Mouse (Mus musculus): ENCODE results near the gene Tiam2. TPM values are rescaled to one million over a fixed set of nuclear protein-coding genes. Genes with fewer than 3 reads are reported as not detected.

Tiam2 gene
- polyA plus RNA-seq, 1 experiment from 2014 or later: 12.0 TPM

DNA sequence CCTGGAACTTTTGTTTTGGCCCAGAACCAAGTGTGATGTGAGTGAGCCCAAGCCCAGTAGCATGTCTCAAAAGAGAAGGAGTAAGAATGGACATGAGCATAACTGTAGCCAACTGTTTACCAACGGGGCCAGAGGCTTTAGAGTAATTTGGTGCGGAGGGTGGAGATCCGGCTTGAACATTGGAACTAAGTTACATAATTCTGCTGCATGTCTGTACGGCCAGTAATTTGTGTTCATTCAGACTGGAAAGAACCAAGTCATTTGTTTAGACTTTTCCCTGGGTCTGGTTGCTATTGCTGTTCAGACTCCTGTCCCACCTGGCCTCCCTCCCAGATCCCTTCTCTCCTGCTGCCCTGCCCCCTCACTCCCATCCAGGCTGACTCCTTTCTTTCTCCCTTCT lies 43.3 kb downstream of the Tiam2 start:
- ATAC-seq (ENCODE audit: low FRiP score): no peak
- H3K9ac ChIP-seq: no peak overlapping the region
- WGBS: 87% methylated on average over 4 of the region's 4 CpGs
- H3K27me3 ChIP-seq: no peaks in the 10 kb centered on the region
- H3K4me1 ChIP-seq: no peaks in the 10 kb centered on the region
- H3K4me2 ChIP-seq (replicated peaks): no peak overlapping the region
- no peak overlapping the region for H3K4me3 ChIP-seq
- H3K27ac ChIP-seq: no peak overlapping the region
- H3K36me3 ChIP-seq: no peaks in the 10 kb centered on the region
- no peaks in the 10 kb centered on the region for H3K9me3 ChIP-seq (replicated peaks)

DNA sequence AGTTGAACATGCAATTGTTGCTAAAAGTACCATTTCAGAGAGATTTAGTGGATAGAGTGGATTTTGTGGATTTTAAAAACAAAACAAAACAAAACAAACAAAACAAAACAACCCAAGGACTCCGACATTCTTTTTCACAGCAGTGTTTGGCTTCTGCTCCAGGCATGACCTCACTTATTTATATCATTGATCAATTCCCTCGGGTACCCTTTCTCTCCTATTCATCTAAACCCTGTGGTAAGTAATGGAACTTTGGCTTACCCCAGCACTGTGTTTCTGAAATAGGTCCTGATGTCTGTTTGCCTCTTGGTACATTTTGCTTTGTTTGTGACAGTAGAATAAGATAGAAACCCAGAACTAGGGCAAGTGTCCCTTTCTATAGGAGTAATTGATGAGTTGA lies 52.2 kb downstream of the Tiam2 start:
- Histone ChIP-seq H3K27me3 (no peaks in the 10 kb centered on the region), H3K9me3 (replicated peaks) (no peaks in the 10 kb centered on the region), H3K36me3 (no peaks in the 10 kb centered on the region), H3K4me2 (replicated peaks) (no peak overlapping the region), H3K9ac (no peak overlapping the region), H3K4me1 (peaks cover 7% of the 10 kb centered on the region), H3K27ac (no peak overlapping the region), H3K4me3 (no peak overlapping the region)
- no peak for ATAC-seq (ENCODE audit: low FRiP score)
- WGBS: 40% methylated on average over 2 of the region's 2 CpGs

DNA sequence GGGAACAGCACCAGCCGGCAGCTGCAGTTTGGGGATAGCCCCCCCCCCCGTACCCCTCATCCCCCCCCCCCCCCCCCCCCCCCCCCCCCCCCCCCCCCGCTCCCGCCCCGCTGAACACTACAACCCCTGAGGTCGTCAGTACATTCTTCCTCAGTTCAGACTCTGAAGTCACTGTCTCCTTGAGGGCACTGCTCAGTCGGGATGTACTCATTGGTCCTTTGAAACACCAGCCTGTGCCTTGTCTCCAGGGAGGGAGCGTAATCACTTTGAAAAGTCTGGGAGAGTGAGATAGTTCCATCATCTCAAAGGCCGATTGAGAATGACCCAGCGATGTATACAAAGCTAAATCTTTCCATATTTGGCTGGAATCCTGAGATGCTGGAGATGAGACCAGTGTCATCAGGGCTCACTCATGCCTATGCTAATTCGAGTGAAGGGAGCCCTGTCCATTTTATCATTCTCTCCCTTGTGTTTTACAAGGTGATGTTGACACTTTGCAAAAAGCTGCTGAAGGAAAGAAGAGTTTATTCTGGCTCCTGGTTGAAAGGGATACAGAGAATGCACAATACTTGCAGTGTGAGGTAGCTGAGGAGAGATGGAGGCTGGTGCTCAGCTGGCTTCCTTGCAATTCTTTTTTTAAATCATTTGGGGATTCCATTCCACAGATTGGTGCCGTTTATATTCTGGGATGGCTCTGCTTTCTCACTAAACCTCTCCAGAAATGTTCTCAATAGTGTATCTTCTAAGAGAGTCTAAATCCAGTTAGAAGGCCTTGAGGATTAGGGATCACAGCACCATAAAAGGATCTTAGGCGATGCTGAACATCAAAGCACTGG lies 53.6 kb downstream of the Tiam2 start:
- 38% methylated on average over 9 of the region's 13 CpGs for WGBS
- Histone ChIP-seq H3K9me3 (replicated peaks) (no peaks in the 10 kb centered on the region), H3K27me3 (no peaks in the 10 kb centered on the region), H3K27ac (no peak overlapping the region), H3K4me2 (replicated peaks) (no peak overlapping the region), H3K4me1 (peaks cover 7% of the 10 kb centered on the region), H3K4me3 (no peak overlapping the region), H3K36me3 (no peaks in the 10 kb centered on the region), H3K9ac (no peak overlapping the region)
- no peak for ATAC-seq (ENCODE audit: low FRiP score)

DNA sequence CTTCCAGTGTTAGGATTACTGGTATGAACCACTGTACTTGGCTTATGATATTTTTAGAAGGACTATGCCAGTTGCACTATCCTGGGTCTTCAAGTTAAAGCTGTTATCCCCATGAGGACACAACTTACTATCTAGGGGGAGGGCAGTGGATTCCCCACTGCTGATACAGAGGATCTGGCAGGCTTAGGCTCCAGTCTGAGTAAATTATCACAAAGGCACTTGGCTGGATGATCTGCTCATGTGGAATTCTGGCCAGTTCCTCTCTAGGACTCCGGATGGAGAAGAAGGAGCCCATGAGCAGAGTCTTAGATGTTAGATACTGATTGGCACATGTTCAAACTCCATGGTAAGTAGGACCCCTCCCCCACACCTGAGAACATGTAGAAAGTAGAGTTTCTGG lies 59.0 kb downstream of the Tiam2 start:
- H3K9me3 ChIP-seq (replicated peaks): no peaks in the 10 kb centered on the region
- H3K4me1 ChIP-seq: no peaks in the 10 kb centered on the region
- no peaks in the 10 kb centered on the region for H3K27me3 ChIP-seq
- H3K4me2 ChIP-seq (replicated peaks): no peak overlapping the region
- no peak for ATAC-seq (ENCODE audit: low FRiP score)
- WGBS: 88% methylated on average over 1 of the region's 1 CpGs
- H3K27ac ChIP-seq: no peak overlapping the region
- no peak overlapping the region for H3K4me3 ChIP-seq
- H3K9ac ChIP-seq: no peak overlapping the region
- no peaks in the 10 kb centered on the region for H3K36me3 ChIP-seq

DNA sequence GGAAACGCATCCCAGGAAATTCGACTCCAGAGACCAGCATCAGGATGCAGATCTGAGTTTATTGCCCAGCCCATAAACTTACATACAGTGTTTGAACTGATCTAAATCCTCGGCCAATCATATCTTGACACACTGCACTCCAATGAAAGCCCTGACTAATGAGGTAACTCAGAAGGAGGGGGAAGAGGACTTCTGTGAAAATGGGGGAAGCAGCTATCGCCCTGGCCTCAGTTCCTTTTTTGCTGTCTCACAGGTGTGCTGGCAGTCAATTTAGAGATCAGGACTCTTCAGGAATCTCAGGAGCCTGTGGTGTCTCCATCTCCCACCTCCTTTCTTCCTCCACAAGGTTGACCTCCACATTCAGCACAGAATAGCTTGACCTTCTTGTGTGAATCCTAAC lies 61.4 kb downstream of the Tiam2 start:
- H3K4me3 ChIP-seq: no peak overlapping the region

DNA sequence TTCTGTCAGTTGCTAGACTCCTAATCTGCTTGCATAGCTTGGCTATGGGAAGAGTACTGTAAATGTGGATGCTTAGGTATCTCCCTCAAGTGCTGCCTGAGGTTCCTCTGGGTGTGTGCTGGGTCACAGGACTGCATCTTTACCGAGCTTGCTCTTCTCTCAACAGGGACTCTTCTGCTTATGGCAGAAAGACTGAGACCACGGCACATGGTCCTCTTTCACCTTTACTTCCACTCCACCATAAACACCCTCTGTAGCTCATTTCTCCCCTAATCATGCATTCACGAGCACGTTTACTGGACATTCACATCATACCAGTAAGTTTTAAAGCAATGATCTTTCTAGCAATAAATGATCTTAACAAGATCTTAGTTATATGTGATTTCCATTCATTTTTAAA lies 63.4 kb downstream of the Tiam2 start:
- no peak for ATAC-seq (ENCODE audit: low FRiP score)

More for the DNA sequence above, 61.4 kb downstream of the Tiam2 start:
- ATAC-seq (ENCODE audit: low FRiP score): no peak
- no peak overlapping the region for H3K27ac ChIP-seq
- no peak overlapping the region for H3K9ac ChIP-seq
- no peaks in the 10 kb centered on the region for H3K36me3 ChIP-seq
- H3K27me3 ChIP-seq: no peaks in the 10 kb centered on the region
- H3K4me2 ChIP-seq (replicated peaks): no peak overlapping the region
- H3K4me1 ChIP-seq: no peaks in the 10 kb centered on the region
- H3K9me3 ChIP-seq (replicated peaks): no peaks in the 10 kb centered on the region
- WGBS: 74% methylated on average over 4 of the region's 4 CpGs

DNA sequence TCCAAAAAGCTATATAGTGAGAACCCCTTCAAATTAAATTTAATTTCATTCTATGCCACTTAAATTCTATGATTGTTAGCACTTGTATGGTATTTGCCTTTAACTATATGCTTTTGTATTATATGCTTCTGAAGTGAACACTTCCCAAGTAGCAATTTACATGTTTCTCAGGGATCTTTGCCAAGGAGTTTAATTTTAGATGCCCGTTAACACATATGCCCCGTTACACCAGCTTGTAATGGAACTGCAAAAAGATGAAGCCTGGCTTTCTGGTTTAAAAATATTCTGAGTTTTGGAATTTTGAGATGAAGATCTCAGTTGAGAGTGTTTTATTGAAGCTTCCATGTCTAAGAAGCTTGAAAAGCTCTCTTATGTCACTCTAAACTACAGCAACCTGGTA lies 67.6 kb downstream of the Tiam2 start:
- ATAC-seq (ENCODE audit: low FRiP score): no peak
- Histone ChIP-seq H3K27ac (no peak overlapping the region), H3K4me2 (replicated peaks) (no peak overlapping the region), H3K27me3 (no peaks in the 10 kb centered on the region), H3K9ac (no peak overlapping the region), H3K36me3 (no peaks in the 10 kb centered on the region), H3K4me3 (no peak overlapping the region), H3K9me3 (replicated peaks) (no peaks in the 10 kb centered on the region), H3K4me1 (no peaks in the 10 kb centered on the region)
- WGBS: 97% methylated on average over 2 of the region's 2 CpGs

More for the DNA sequence above, 63.4 kb downstream of the Tiam2 start:
- Histone ChIP-seq H3K4me1 (no peaks in the 10 kb centered on the region), H3K9me3 (replicated peaks) (no peaks in the 10 kb centered on the region), H3K27ac (no peak overlapping the region), H3K9ac (no peak overlapping the region), H3K4me3 (no peak overlapping the region), H3K27me3 (no peaks in the 10 kb centered on the region), H3K4me2 (replicated peaks) (no peak overlapping the region), H3K36me3 (no peaks in the 10 kb centered on the region)
- WGBS: 84% methylated on average over 4 of the region's 4 CpGs

DNA sequence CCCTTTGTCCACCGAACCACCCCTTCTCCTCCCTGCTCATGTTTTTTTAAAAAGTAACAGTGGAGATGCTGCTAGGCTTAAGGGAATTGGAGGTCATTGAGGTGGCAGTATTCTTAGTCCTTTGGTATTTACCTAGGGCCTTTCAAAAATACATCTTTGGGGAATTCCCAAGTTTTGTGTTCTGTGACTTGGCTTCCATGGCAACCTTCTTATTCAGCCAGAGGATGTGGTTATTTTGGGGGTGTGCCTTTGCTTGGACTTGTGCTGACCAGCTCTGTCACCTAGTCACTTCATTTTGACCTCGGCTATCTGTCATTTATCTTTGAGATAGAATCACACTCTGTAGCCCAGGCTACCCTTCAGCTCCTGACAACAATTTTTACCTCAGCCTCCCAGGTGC lies 68.6 kb downstream of the Tiam2 start:
- H3K9me3 ChIP-seq (replicated peaks): no peaks in the 10 kb centered on the region
- WGBS: 78% methylated on average over 2 of the region's 2 CpGs
- ATAC-seq (ENCODE audit: low FRiP score): no peak

DNA sequence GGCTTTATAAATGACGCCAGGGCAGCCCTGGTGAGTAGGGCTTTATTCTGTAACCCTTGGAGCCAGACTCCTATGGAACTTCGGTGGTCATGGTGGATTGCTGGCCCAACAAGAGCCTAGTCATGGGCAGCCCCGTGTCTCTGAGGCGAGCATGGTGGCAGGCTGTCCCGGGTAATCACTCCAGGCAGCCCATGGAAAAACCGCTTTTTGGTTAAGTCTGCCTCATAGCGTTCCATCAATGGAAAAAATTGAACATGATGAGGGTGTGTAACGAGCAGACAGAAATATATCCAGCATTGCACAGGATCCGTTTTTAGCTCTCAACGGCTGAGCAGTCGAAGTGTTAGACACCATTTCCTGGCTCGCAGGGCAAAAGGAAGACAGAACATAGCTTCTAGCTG lies 70.5 kb downstream of the Tiam2 start:
- Histone ChIP-seq H3K36me3 (no peaks in the 10 kb centered on the region), H3K27me3 (no peaks in the 10 kb centered on the region), H3K4me2 (replicated peaks) (no peak overlapping the region), H3K9ac (no peak overlapping the region), H3K27ac (no peak overlapping the region), H3K9me3 (replicated peaks) (no peaks in the 10 kb centered on the region), H3K4me1 (no peaks in the 10 kb centered on the region), H3K4me3 (no peak overlapping the region)
- no peak for ATAC-seq (ENCODE audit: low FRiP score)
- WGBS: 82% methylated on average over 12 of the region's 12 CpGs

More for the DNA sequence above, 68.6 kb downstream of the Tiam2 start:
- Histone ChIP-seq H3K4me1 (no peaks in the 10 kb centered on the region), H3K36me3 (no peaks in the 10 kb centered on the region), H3K27me3 (no peaks in the 10 kb centered on the region), H3K9ac (no peak overlapping the region), H3K4me2 (replicated peaks) (no peak overlapping the region), H3K27ac (no peak overlapping the region), H3K4me3 (no peak overlapping the region)

DNA sequence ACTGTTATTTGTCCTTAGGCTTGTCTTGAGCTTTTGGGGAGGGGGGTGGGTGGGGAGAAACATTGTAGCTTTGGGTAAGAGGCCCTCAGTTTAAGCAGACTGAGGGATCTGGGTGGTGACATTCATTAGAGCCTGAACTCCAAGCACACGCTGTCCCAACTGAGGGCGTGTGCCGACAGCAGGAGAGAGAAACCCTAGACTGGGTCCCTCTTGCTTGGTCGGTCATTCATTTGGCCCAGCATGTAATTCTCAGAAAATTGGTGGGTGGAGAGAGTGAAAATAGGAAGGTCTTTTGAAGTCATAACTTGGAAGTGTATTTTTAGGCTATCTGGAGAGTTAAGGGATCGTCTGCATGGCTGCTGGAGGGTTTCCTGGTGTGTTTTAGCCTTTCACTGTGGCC lies 71.5 kb downstream of the Tiam2 start:
- H3K4me2 ChIP-seq (replicated peaks): no peak overlapping the region
- WGBS: 58% methylated on average over 5 of the region's 5 CpGs
- no peaks in the 10 kb centered on the region for H3K4me1 ChIP-seq
- no peak overlapping the region for H3K9ac ChIP-seq
- H3K9me3 ChIP-seq (replicated peaks): no peaks in the 10 kb centered on the region
- no peaks in the 10 kb centered on the region for H3K27me3 ChIP-seq
- no peak for ATAC-seq (ENCODE audit: low FRiP score)
- H3K4me3 ChIP-seq: no peak overlapping the region
- H3K36me3 ChIP-seq: no peaks in the 10 kb centered on the region
- no peak overlapping the region for H3K27ac ChIP-seq

DNA sequence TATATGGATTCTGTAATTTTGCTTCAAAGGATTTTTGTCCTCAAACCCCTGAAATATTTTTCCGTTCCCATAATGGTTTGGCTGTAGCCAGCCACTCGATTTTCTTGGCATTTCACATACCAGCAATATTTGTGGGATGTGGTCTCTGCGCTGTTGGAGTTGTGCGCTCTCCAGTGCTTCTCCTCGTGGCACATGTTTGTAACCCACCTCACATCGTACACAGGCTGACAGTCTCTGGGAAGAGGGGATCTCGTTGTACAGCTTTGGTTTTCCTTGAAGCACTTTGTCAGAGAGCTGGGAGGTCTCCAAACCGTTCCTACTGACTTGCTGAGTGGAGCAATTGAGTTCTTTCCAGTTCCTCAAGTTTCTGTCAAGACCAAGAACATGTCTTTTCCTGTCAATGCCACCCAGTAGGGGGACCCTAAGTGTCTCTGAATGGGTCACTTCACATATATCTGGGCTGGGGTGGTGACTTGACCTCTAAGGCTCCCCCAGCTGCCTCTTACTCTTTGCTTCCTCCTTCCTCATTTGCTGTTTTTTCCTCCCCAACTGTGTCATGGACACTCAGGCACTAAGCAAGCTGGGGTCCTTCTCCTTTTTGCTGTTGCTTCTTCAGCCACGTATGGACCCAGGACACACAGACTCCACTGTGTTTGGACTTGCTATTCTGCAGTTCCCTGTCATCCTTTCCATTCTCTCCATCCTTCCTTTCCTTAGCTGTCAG lies 79.1 kb downstream of the Tiam2 start:
- no peak for ATAC-seq (ENCODE audit: low FRiP score)
- 80% methylated on average over 9 of the region's 9 CpGs for WGBS
- Histone ChIP-seq H3K27me3 (no peaks in the 10 kb centered on the region), H3K4me2 (replicated peaks) (no peak overlapping the region), H3K27ac (no peak overlapping the region), H3K36me3 (no peaks in the 10 kb centered on the region), H3K9ac (no peak overlapping the region), H3K9me3 (replicated peaks) (no peaks in the 10 kb centered on the region), H3K4me3 (no peak overlapping the region), H3K4me1 (no peaks in the 10 kb centered on the region)

DNA sequence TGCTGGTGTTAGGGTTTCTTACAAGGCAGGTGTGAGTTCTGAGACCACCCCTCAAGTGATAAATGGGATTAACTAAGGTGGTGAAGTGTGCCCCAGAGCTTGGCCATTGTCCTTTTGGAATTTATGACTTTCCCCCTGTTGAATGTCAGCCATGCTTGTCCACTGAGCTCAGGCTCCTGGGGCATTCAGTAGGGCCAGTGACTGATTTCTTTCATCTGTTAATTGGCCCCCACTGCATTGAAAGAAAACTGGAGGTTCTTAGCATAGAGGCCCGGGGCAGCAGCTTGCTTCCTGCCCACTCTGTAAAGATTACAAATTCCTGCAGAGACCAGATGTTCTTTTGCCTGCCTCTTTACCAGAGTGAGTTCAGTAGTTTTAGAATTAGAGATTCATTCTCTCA lies 80.7 kb downstream of the Tiam2 start:
- Histone ChIP-seq H3K36me3 (no peaks in the 10 kb centered on the region), H3K9me3 (replicated peaks) (no peaks in the 10 kb centered on the region), H3K27me3 (no peaks in the 10 kb centered on the region), H3K9ac (no peak overlapping the region), H3K27ac (no peak overlapping the region), H3K4me1 (0 out of 2 replicates have a peak, but pooled peaks cover 4% of the 10 kb centered on the region), H3K4me3 (no peak overlapping the region), H3K4me2 (replicated peaks) (no peak overlapping the region)
- WGBS: 0% methylated on average over 1 of the region's 1 CpGs
- ATAC-seq (ENCODE audit: low FRiP score): no peak

DNA sequence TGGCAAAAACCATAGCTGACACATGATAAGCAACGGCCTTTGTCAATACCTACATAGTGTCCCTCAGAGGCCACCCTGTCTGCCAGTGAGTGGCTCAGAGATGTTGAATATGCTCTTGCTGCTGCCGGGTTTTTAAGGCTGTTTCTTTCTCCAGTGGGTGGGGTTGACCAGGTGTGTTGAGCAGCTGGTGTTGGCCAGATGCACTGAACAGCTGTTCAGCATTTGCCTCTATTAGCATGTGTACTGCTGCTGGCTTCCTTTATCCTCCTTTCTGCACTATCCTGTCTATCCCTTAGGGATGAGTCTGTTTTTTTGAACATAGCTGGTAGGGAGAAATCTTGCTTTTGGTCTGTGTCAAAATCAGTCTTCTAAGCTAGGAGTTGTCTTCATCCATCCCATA lies 83.9 kb downstream of the Tiam2 start:
- WGBS: 75% methylated on average over 2 of the region's 2 CpGs

More for the DNA sequence above, 83.9 kb downstream of the Tiam2 start:
- no peak overlapping the region for H3K9ac ChIP-seq
- no peaks in the 10 kb centered on the region for H3K36me3 ChIP-seq
- H3K4me1 ChIP-seq: 0 out of 2 replicates have a peak, but pooled peaks cover 4% of the 10 kb centered on the region
- no peak overlapping the region for H3K4me2 ChIP-seq (replicated peaks)
- H3K27ac ChIP-seq: no peak overlapping the region
- ATAC-seq (ENCODE audit: low FRiP score): no peak
- H3K27me3 ChIP-seq: peaks cover 14% of the 10 kb centered on the region
- H3K9me3 ChIP-seq (replicated peaks): no peaks in the 10 kb centered on the region
- H3K4me3 ChIP-seq: no peak overlapping the region
